Mouse (Mus musculus) WW6 (cell line): ENCODE measurements around the gene Lif.

Experiments
- DNase-seq: peaks from one replicate; pipeline ENCODE4 v3.0.0-alpha.2; 2013; ENCODE audit warnings: low read depth, low spot score

Lif gene

DNA sequence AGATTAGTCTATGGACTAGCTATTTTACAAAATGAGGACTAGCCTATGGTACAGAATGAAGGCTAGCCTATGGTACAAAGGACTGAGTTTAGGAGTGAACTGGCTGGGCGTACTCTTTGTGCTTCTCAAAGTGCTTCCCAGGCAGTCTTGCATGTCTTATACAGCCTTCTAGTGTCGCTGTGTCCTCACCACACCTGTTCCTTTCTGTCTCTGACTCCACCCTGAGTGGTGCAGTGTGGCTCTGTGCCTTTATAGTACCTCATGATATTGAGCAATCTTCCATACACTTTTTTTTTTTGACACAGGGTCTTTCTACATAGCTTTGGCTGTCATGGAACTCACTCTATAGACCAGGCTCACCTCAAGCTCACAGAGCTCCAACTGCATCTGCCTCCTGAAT lies 25.9 kb upstream of the Lif start:
- no peak for DNase-seq

DNA sequence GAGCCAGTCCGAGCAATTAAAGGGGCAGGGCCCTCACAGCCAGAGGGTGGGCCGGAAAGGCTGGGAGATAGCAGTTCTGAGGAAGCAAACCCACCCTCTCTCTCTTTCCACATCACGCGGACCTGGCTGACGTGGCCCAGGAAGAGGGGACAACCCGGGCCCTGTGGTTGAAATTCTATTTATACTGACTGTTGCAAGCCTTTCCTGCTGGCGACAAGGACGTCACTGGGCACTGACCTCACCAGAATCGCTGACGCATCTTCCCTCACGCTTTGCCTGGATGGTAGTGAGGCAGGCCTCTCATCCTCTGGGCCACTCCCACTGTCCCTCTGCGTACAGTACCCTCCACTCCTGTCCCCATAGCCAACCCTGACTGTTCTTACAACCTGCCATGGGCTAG lies 24.7 kb upstream of the Lif start:
- no peak for DNase-seq

DNA sequence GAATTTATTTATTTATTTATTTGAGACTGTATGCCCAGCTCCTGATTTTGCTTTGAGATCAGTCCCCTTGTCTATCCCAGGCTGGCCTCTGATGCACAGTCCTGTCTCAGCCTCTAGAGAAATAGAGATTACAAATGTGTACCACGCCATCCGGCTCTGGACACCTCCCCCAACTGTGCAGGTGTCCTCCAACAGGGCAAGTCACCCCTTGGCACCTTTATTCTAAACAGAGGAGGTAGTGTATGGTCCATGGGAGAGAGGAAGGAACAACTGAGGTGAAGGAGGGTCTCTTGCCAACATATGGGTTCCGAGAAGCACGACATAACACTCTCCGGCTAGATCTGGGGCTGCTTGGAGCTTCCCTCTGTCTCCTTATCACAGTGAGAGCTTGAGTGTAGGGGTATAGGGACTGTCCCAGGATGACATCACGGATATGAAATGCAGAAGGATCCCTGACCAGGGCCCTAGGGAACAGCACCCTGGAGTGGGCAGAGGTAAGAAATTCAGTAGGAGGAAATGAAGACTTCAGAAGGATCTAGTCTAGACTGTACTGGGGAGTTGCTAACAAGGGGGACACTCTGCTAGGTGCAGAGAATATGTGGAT lies 22.2 kb upstream of the Lif start:
- no peak for DNase-seq

DNA sequence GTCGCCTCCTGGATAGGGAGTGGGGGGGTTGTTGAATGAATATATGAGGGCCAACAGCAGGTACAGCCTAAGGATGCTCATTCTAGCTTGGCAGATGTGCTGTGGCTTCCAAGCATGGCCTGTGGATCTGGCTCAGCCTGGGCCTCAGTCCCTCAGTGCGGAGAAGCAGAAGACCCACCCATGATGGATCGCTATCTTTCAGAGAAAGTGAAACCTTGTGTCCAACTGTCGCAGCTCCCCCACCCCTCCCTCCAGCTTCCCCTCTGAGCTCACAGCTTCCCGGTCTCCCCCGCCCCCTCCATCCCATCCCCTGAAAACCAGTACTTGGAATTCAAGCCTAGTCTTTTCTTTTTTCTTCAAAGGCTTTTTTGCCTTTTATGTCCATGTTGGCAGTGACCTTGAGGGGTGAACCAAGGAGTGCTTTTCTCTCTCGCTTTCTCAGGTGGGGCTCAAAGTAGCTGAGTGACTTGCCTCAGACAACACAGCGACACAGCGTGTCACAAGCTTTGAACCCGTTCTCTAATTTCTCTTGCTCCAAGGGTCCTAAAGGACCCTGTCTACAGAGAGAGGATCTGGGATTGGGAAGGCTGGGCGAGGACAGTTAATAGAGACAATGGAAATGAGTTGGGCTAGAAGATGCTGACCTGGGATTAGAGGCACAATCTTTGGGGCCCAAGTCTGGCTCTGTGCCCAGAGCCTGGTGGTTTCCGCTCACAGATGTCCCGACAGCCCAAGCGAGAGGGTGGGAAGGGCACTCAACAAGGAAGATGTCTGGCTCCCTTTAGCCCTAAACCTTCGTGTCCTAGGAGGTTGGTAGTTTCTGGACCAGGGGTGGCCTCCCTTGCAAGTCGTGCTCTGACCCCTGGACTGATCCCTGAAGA lies 21.5 kb upstream of the Lif start, which contains the start of gene Osm:
Gene Osm (plus strand): TSS at position 756 of the 881 bp plus-strand sequence.
- no peak for DNase-seq

DNA sequence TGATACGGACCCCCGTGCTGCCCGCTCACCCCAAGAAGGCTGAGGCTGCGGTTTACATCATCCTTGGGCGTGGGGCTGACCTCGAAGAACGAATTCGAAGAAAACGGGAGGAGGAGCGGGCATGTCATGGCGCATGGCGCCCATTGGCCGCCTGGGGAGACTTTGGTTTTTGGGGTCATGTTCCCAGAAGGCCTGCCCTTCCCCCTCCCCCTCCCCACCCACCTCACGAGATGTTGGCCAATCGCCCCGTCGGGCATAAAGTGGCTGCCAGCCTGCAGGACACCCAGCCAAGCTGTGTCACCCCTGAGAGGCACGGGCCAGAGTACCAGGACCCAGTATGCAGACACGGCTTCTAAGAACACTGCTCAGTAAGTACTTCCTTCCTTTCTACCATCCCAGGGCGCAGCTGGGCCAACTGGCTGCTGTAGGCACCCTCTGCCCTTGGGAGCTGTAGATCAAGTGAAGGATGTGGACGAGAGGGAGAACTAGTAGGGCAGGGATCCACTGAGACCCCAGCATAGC lies 20.8 kb upstream of the Lif start:
- no peak for DNase-seq

DNA sequence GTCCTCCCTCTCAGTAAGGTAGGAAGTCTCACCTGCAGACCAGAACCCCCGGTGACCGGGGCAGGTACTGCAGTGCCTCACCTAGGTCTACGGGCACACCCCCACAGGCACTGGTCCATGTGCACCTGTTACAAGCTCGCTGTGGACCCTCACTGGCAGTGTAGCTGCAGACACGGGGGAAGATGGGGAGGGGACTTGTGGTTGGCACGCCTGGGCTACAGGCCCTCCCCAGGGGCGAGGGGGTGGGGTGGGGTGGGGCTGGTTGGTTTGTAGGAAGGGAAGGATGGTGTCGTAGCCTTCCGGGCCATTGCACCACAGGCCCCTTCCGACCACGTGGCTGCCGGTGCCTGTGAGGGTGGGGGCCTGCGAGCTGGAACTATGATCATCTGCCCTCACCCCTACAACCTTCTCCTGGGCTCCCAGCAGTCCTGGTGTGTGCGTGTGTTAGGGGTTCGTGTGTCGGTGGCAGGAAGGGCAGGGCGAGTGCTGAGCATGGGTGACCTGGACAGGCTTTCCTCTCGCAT lies 19.9 kb upstream of the Lif start:
- DNase-seq: no peak

DNA sequence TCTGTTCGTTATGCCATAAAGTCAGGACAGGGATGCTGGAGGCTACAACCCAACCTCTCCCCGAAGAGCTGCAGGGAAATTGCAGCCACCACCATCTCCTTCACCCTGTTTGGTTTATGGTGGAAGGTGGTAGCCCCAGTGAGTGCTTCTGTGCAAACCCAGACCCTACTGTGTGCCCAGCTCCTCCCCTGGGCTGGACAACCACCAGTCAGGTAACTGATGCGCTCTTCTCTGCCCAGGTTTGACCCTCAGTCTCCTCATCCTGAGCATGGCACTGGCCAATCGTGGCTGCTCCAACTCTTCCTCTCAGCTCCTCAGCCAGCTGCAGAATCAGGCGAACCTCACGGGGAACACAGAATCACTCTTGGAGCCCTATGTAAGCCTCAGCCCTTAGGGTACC lies 19.2 kb upstream of the Lif start:
- no peak for DNase-seq

DNA sequence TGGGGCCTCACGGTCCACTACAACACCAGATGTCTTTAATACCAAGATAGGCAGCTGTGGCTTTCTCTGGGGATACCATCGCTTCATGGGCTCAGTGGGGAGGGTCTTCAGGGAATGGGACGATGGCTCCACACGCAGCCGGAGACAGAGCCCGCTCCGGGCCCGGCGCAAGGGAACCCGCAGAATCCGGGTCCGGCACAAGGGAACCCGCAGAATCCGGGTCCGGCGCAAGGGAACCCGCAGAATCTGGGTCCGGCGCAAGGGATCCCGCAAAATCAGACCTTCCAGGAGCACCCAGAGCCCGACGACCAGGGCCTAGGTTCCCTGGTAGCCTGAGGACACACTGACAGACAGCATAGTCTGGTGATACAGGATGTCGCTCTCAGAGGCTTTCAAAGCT lies 17.7 kb upstream of the Lif start:
- DNase-seq: no peak

DNA sequence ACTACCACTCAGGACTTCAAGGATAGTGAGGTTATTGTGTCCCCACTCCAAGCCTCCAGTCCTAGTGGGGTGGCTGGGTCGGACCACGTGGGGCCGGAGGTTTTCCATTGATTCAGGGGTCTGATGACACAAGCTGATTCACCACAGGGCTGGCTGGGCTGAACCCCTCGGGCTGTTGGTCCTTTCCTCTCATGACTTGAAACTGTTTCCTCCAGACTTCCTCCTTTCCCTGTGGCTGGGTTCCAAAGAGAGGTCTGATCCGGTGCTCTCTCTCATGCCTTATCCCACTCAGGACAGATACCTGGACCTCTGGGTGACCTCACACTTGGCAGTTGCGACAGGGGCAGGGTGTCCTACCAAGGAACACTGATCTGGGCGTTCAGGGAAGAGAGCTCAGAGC lies 17.2 kb upstream of the Lif start:
- no peak for DNase-seq

DNA sequence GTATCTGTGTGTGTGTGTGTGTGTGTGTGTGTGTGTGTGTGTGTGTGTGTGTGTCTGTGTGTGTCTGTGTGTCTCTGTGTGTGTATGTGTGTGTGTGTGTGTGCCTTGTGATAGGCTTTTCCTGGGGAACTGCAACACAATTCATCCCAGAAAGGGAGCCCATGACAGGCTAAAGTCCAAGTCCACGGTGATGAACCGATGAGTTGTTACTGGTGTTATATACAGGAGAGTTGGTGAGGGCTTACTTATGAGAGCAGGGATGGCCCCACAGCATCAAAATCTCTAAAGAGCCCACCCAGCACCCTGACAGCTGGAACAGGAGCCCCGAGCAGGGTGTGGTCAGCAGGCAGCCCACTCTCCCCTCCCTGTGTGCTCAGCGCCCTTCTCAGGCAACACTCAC lies 16.2 kb upstream of the Lif start:
- no peak for DNase-seq

DNA sequence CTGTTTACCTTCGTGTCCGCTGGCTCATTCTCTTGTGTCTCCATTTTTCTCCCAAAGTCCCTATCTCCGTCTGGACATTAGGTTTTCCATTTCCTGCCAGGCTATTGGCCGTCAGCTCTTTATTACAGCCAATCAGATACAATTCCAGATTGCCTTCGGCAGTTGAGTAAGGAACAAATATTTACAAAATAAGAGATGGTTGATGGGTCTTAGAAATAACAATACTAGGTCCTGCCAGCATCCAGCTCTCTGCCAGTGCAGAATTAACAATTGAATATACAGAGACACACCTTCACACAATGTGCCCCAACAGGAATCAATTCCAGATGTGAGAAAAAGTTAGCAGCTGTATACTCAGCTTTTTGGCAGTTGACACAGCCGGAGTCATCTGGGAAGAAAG lies 11.2 kb upstream of the Lif start:
- no peak for DNase-seq

DNA sequence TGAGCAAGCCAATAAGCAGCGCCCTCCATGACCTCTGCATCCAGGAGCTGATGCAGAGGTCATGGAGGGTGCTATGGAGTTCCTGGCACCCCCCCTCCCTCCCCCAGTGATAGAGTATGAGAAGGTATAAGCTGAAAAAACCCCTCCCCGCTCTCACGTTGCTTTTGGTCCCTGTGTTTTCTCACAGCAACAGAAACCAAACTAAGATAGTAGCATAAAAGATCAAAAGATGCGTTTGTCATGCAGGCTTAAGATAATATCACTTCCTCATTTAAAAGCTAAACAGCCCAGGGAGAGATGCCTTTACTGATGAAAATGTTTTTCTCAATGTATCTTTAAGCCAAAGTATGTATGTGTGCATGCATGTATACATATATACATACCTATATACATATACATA lies 10.7 kb upstream of the Lif start:
- no peak for DNase-seq

DNA sequence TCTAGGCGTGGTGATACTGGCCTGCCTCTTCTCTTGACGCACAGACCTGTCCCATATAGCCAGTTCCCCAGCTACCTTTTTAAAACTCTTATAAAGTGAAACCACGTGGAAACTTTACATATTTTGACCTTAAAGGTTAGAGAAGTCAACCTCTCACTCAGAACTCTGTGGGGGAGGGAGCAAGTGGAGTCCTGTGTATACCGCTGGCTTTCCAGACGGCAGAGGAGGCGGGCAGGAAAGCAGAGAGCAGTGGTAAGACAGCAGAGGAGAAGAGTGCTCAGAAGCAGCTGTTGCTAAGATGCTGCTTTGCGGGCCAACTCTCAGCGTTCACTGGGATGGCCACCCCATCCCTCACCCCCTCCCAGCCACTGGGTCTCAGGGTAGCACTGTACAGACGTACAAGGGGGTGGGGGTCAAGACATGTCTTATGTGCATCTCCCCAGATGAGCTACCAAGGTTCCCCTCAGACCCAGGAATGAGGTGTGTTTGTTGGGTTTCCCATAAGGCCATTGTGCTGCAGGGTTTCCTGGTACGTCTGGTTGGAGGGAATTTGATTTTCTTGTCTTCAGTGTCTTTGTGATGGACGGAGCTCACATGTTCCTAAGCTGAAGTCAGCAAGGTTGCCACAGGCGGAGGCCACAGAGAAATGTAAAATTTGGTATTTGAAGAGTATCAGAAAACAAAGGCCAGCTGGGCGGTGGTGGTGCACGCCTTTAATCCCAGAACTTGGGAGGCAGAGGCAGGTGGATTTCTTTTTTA lies 10.0 kb upstream of the Lif start:
- DNase-seq: no peak

DNA sequence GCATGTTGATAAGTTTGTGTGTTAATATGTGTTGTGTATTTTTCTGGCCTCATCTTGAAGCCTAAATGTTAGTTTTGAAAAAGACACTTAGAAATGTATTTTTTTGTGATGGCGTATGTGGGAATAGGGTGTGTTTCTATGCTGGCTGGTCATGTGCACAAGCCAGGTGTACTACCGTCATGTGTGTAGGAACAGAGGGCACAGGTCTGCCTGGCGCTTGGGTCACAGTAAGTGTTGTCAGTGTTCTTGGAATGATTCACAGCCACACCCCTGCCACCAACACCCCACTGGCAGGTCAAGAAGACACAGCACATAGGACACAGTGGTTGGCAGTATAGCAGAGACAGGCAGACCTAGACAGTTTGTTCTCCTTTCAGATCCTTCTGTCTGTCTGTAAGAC lies 8.2 kb upstream of the Lif start:
- DNase-seq: no peak

DNA sequence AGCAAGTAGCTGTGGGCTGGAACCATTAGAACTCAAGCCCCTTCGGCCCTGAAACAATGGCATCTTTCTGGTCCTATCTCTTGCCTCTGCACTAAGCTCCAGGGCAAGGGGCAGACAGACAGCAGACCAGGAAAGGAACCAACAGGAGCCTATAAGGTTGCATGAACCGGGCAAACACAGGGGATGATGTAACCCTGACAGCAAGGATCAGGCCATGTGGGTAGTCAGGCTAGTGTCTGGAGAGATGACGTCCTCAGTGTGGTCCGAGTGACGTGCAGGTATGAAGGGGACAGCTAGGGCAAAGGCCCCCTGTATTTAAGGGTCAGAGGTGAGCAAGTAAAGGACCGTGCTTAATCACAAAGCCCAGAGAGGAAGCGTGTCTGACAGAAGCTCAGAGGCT lies 7.1 kb upstream of the Lif start:
- no peak for DNase-seq

DNA sequence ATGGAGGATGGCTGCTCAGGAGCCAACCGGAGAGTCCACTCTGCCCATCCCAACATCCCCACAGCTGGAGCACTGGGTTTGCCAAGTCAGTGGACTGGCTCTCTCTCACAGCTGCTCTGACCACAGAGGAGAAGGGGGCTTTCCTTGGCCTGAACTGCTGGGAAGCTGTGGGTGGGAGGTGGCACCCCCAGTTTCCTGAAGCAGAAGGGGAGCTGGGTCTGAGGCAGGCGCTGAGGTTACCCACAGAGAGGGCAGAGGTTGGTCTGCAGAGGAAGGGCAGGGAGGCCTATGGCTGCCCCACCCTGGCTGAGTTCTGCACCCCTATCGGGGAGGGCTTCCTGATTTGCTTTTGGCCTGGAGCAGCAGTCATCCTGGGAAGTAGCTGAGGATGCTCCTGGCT lies 6.0 kb upstream of the Lif start:
- no peak for DNase-seq

DNA sequence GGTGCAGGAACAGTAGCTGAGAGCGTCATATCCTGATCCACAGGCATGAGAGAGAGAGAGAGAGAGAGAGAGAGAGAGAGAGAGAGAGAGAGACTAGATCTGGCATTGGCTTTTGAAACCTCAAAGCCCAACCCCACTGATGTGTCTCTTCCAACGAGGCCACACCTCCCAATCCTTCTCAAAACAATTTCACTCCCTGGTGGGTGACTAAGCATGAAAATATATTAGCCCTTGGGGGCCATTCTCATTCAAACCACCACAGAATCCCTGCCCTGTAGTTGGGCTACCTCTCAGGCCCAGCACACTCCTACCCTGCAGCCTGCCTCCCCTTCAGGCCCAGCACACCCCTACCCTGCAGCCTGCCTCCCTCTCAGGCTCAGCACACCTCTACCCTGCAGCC lies 4.5 kb upstream of the Lif start:
- no peak for DNase-seq

DNA sequence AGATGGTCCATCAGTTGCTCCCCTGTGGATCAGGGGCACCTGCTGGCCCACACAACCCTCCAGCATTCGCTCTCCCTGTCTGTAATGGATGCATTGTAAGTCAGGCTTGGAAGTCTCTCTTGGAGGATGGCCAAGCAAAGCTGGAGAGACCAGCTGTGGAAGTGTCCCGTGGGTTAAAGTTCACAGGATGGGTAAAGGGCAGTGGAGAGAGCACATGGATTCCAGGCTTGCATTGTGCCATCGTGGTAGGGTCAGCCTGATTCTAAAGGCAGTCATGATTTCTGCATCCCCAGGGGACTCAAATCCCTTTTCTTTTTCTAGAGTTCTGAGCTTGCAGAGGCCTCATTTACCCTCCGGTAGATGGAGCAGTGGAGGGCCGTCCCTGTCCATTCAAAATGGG lies 399 bp downstream of the Lif start:
- no peak for DNase-seq

DNA sequence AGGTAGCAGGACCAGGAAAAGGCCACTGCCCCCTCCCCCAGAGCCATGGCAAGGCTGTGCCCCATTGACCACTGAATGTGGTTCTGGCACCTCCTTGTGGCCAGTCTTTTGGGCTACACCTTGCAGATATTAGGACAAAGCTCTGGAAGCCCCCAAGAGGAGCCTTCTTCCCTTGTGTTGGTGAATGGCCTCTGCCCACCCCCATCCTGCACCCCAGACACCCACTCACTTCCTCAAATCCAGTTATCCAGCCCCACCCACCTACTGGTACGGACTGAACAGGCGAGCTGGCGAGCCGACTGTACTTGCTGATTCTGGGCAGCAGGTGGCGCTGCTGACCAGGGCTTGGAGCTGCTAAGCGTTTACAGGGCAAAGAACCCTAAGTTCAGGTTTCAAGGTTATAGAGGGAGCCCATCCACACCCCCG lies 1.3 kb downstream of the Lif start:
- DNase-seq: no peak

DNA sequence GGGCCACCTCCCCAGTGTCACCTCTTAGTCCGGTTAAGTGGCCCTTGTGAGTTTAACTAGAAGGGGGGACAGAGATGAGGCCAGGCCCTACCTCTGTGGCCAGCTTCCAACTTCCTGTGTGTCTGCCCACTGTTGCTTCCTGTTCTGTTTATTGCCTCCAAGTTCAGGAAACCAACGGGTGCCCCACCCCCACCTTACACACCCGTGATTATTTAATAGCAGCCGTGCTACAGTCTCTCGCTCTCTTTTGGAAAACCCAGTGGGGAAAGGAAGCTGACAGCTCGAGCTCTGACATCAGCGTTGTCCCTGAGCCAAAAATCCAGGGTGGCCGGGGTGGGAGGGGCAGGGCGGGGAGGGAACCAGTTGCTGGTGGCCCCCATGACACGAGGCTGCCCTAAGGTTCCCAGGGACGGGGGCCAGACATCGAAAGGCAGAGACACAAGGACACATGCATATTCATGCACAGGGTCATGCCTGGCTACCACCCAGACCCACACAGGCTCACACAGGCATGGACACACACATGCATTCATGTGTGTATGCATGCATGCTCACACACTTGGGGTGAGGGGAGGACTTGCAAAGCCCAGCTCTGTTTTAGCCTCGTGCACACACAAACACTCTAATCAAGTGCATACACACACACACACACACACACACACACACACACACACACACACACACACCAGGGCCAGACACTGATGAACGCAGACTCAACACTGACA lies 3.3 kb downstream of the Lif start:
- DNase-seq: no peak

DNA sequence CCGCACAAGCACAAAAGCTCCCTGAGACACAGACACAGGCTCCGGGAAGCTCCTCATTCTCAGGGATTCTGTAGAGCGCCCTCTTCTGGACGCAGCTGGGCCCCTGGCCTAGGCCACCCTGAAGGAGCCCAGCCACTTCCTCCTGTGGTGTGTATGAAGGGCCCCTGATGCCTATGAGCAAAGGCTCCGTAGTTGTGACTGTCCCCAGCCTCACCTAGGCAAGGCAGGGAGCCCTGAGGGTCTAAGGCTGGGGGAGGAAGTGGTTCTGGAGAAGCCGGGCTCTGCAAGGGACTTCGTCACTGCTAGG lies 3.8 kb downstream of the Lif start:
- DNase-seq: no peak

DNA sequence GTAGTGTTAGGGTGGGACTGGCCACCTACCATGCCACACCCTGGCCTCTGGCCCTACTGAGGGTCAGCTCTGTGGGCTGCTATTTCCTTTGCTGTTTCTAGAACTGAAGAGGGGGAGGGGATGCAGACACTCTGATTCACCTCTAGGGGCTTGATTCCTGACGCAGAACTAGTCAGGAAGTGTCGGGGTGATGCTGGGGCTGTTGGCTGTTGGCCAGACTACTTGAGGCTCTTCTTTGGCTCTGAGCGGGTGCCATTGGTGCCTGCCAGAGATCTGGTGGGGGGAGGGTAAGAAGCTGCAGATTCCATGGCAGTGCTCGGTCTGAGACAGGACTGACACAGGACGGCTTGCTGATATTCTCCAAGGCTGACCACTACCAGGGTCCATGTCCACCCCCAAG lies 4.6 kb downstream of the Lif start:
- DNase-seq: no peak
